Mouse (Mus musculus) liver, embryonic 14.5 days (tissue): ENCODE measurements around the gene Kif26b. TPM values are rescaled to one million over a fixed set of nuclear protein-coding genes. Genes with fewer than 3 reads are reported as not detected.

Experiments used
- ATAC-seq: fragments of 200-750 bp; cut with Nextera tagmentation; 2 replicates; pipeline ENCODE4 v1.8.0; 2017; ENCODE audit warnings: moderate number of reproducible peaks, mild to moderate bottlenecking, moderate library complexity; ENCODE audit not compliant: insufficient read depth
- DNase-seq, 3 experiments: peaks; one replicate each; pipeline ENCODE4 v3.0.0-alpha.2; 2012 to 2013; ENCODE audit warnings: low read depth in 3 of 3, low spot score in 3 of 3
- H3K27ac ChIP-seq: fragments of 300-500 bp; sonication (generic); 2 replicates; pipeline ENCODE4 v1.5.1; 2014; ENCODE audit warnings: moderate library complexity, mild to moderate bottlenecking, control low read depth, inconsistent platforms
- H3K27me3 ChIP-seq: fragments of 300-500 bp; sonication (generic); 2 replicates; pipeline ENCODE4 v1.6.1; 2014; ENCODE audit warnings: mild to moderate bottlenecking, low read length, moderate library complexity; ENCODE audit not compliant: control insufficient read depth, insufficient read depth
- H3K36me3 ChIP-seq: fragments of 300-500 bp; sonication (generic); replicated peaks from 2 replicates; pipeline ENCODE4 v1.6.1; 2014; ENCODE audit warnings: low read depth; ENCODE audit not compliant: control insufficient read depth, insufficient read depth
- H3K4me1 ChIP-seq, 2 experiments: fragments of 200-500 bp in 1 of 2; fragments of 300-500 bp in 1 of 2; sonication (generic) in 1 of 2; replicated peaks; 2 replicates each; pipeline ENCODE4 v1.6.1; 2012 to 2014; ENCODE audit warnings: antibody characterized with exemption in 1 of 2, inconsistent platforms in 1 of 2, low read length in 1 of 2; ENCODE audit not compliant: control insufficient read depth in 2 of 2, insufficient read depth in 2 of 2
- H3K4me2 ChIP-seq: fragments of 300-500 bp; sonication (generic); 2 replicates; pipeline ENCODE4 v1.6.1; 2014; ENCODE audit warnings: low read depth, mild to moderate bottlenecking, control low read depth, moderate library complexity
- H3K4me3 ChIP-seq, 2 experiments: fragments of 200-500 bp in 1 of 2; fragments of 300-500 bp in 1 of 2; sonication (generic) in 1 of 2; 2 replicates each; pipeline ENCODE4 v1.5.1; 2012 to 2014; ENCODE audit warnings: low read depth in 2 of 2, low read length in 2 of 2, mild to moderate bottlenecking in 2 of 2, control low read depth in 1 of 2, inconsistent platforms in 1 of 2, moderate library complexity in 1 of 2; ENCODE audit not compliant: insufficient read depth in 1 of 2
- H3K9ac ChIP-seq: fragments of 300-500 bp; sonication (generic); replicated peaks from 2 replicates; pipeline ENCODE4 v1.6.1; 2014; ENCODE audit warnings: mild to moderate bottlenecking, control low read depth, moderate library complexity
- H3K9me3 ChIP-seq: fragments of 300-500 bp; sonication (generic); 2 replicates; pipeline ENCODE4 v1.6.1; 2016; ENCODE audit warnings: low read length, mixed read lengths; ENCODE audit not compliant: control insufficient read depth
- CTCF ChIP-seq: IDR thresholded peaks from 2 replicates; pipeline ENCODE4 v1.5.1; 2016; ENCODE audit warnings: antibody characterized with exemption, low read depth, control low read depth
- EP300 ChIP-seq: IDR thresholded peaks from 2 replicates; pipeline ENCODE4 v1.6.1; 2016; ENCODE audit warnings: antibody characterized with exemption, low read depth
- WGBS: fragments of 180-500 bp; shearing (Covaris S2); extraction: QIAGEN DNeasy Blood & Tissue Kit; methylation state at CpG from one replicate; pipeline ENCODE4 v1.1.7; 2014; ENCODE audit not compliant: insufficient replicate concordance; 5-methylcytosine and 5-hydroxymethylcytosine counted together
- polyA plus RNA-seq, 2 experiments: library from polyadenylated mRNA; depleted of rRNA in 1 of 2; stranded (reverse) in 1 of 2; unstranded in 1 of 2; fragments of >200 nt; fragmentation: Nextera tagmentation in 1 of 2; extraction: Ambion mirVana in 1 of 2; gene quantifications; 2 replicates each; pipeline versions ENCODE4 v1.2.1 to v1.2.3; 2012 to 2014

The Kif26b gene
- polyA plus RNA-seq, 2 experiments, result 0.01 to 0.07 TPM

DNA sequence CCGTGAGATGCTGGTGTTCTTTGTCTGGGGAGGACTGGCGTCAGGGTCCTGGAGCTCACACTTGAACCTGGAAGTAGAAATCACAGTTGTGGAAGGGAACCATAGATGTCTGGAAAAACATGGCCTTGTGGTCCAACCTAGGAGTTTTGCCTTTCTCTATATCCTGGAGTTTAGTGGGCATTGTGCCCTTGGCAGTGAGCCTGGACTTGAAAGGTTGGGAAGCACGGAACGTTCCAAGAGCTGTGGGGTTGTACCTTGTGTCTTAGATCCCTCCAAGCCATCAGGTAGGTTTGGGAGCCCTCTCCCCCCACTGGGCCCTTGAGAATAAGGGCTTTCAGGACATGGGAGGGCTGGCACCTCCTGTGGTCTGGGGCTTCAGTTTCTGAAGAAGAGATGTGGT, 20.7 kb downstream of the Kif26b start:
- Histone ChIP-seq H3K27me3 (no peaks in the 10 kb centered on the region), H3K9me3 (no peaks in the 10 kb centered on the region), H3K4me3 (no peak overlapping the region), H3K36me3 (no peaks in the 10 kb centered on the region), H3K4me1 (no peaks in the 10 kb centered on the region), H3K4me2 (no peak overlapping the region), H3K27ac (no peak overlapping the region), H3K9ac (no peak overlapping the region)
- 66% methylated on average over 4 of the region's 4 CpGs for WGBS
- no peak for TF ChIP-seq EP300
- no peak for TF ChIP-seq CTCF
- DNase-seq (no peak), ATAC-seq (no peak)

GRCm38 (mm10) chr1:178550477-178551047, 21.6 kb downstream of the Kif26b start:
- Histone ChIP-seq H3K4me3 (no peak overlapping the region), H3K27ac (no peak overlapping the region), H3K9ac (no peak overlapping the region), H3K4me1 (no peaks in the 10 kb centered on the region), H3K9me3 (no peaks in the 10 kb centered on the region), H3K27me3 (no peaks in the 10 kb centered on the region), H3K4me2 (no peak overlapping the region), H3K36me3 (no peaks in the 10 kb centered on the region)
- no peak for ATAC-seq
- WGBS, result 70% methylated on average over 5 of the region's 5 CpGs
- no peak for TF ChIP-seq EP300
- no peak for TF ChIP-seq CTCF
- DNase-seq, result no peak

DNA sequence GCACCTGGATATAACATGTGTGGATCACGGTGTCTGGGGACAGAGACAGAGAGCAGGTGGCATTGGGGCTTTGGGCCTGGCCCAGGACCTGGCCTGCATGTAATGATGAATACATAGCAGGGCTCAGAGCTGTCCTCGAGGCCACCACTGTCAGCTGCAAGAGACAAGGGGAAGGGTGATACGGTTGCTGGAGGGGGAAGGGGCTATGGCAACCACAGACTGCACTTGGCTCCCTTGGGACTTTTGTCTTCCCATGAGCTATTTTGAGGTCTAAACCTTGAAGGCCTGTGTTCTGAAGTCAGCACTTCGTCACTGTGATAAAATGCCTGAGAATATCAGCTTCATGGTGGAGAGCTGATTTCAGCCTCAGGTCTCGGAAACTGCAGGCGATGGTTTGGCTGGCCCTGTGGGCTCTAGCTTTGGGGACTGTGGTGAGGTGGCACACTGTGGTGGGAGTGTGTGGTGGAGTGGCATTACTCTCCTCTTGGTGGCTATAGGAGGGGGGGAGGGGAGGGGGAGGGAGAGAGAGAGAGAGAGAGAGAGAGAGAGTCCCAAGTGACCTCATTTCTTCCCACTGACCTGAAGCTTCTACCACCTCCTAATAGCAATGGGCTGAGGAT, 23.5 kb downstream of the Kif26b start:
- H3K27me3 ChIP-seq, result no peaks in the 10 kb centered on the region
- H3K4me3 ChIP-seq, result no peak overlapping the region
- no peak for ATAC-seq
- DNase-seq, result no peak
- TF ChIP-seq CTCF (no peak), EP300 (no peak)
- H3K4me1 ChIP-seq, result no peaks in the 10 kb centered on the region
- no peak overlapping the region for H3K4me2 ChIP-seq
- H3K27ac ChIP-seq, result no peak overlapping the region
- H3K9ac ChIP-seq, result no peak overlapping the region
- 56% methylated on average over 6 of the region's 6 CpGs for WGBS
- H3K36me3 ChIP-seq, result no peaks in the 10 kb centered on the region
- H3K9me3 ChIP-seq, result no peaks in the 10 kb centered on the region

- DNase-seq (no peak), ATAC-seq (no peak)
- H3K36me3 ChIP-seq, result no peaks in the 10 kb centered on the region
- H3K4me3 ChIP-seq, result no peak overlapping the region
- H3K4me2 ChIP-seq, result no peak overlapping the region
- TF ChIP-seq CTCF (no peak), EP300 (no peak)
- no peaks in the 10 kb centered on the region for H3K27me3 ChIP-seq
- no peaks in the 10 kb centered on the region for H3K9me3 ChIP-seq
- no peaks in the 10 kb centered on the region for H3K4me1 ChIP-seq
- WGBS, result 62% methylated on average over 10 of the region's 10 CpGs
- H3K27ac ChIP-seq, result no peak overlapping the region
- H3K9ac ChIP-seq, result no peak overlapping the region
These were observed 24.0 kb downstream of the Kif26b start for GRCm38 (mm10) chr1:178552898-178553284.

- DNase-seq (no peak), ATAC-seq (no peak)
- Histone ChIP-seq H3K9ac (no peak overlapping the region), H3K9me3 (peaks cover 3% of the 10 kb centered on the region), H3K4me3 (no peak overlapping the region), H3K4me1 (no peaks in the 10 kb centered on the region), H3K36me3 (no peaks in the 10 kb centered on the region), H3K27me3 (no peaks in the 10 kb centered on the region), H3K4me2 (no peak overlapping the region), H3K27ac (no peak overlapping the region)
- TF ChIP-seq EP300, result no peak
- TF ChIP-seq CTCF, result no peak
- 64% methylated on average over 8 of the region's 8 CpGs for WGBS
These were observed 27.3 kb downstream of the Kif26b start for GRCm38 (mm10) chr1:178556226-178556625.
